Mouse (Mus musculus) lung, adult 2 months (tissue): ENCODE measurements around the gene Fbxo17.

Experiments
- CTCF ChIP-seq: fragments of 200-500 bp; IDR thresholded peaks from 2 replicates; pipeline ENCODE4 v1.5.1; 2011; ENCODE audit warnings: mild to moderate bottlenecking, low read length, control low read depth; ENCODE audit not compliant: insufficient read depth
- POLR2A ChIP-seq: fragments of 200-500 bp; IDR thresholded peaks from 2 replicates; pipeline ENCODE4 v1.6.1; 2011; ENCODE audit warnings: low read depth, mild to moderate bottlenecking, control low read depth, low read length, borderline replicate concordance; ENCODE audit errors: extremely low read depth

DNA sequence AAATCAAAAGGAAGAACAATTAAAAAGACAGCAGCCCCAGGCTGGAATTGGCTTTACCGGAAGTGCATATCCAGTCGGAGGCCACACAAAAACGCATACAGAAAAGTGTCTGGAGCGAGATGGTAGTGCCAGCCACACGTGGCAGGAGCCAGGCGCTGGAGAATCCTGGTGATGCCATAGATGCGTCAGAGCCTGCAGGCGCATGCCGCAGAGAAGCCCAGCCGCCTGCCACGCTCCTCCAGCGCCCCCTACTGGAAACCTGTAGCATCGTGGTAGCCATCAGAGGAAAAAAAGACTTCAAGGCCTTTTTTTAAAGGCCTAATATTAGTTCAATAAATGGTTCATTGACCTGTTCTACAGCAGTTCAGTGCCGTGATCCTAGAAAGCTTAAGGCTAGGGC lies 10.0 kb downstream of the Fbxo17 start:
- TF ChIP-seq CTCF = peak; percentile 65
- TF ChIP-seq POLR2A = no peak
